Mouse (Mus musculus) forebrain, embryonic 16.5 days (tissue): ENCODE results near the gene Aamp. TPM values are rescaled to one million over a fixed set of nuclear protein-coding genes. Genes with fewer than 3 reads are reported as not detected.

ENCODE experiments used
- ATAC-seq: fragments of 200-750 bp; cut with Nextera tagmentation; 2 replicates; pipeline ENCODE4 v1.8.0; 2017; ENCODE audit warnings: mild to moderate bottlenecking, moderate library complexity
- H3K27ac ChIP-seq: fragments of 300-500 bp; sonication (generic); 2 replicates; pipeline ENCODE4 v1.5.1; 2014; ENCODE audit warnings: low read length, control low read depth
- H3K27me3 ChIP-seq: fragments of 300-500 bp; sonication (generic); replicated peaks from 2 replicates; pipeline ENCODE4 v1.6.1; 2014; ENCODE audit warnings: low read length; ENCODE audit not compliant: control insufficient read depth, insufficient read depth
- H3K36me3 ChIP-seq: fragments of 300-500 bp; sonication (generic); 2 replicates; pipeline ENCODE4 v1.6.1; 2014; ENCODE audit not compliant: control insufficient read depth, insufficient read depth
- H3K4me1 ChIP-seq: fragments of 300-500 bp; sonication (generic); replicated peaks from 2 replicates; pipeline ENCODE4 v1.6.1; 2014; ENCODE audit warnings: low read length; ENCODE audit not compliant: control insufficient read depth, insufficient read depth
- H3K4me2 ChIP-seq: fragments of 300-500 bp; sonication (generic); 2 replicates; pipeline ENCODE4 v1.6.1; 2014; ENCODE audit warnings: mild to moderate bottlenecking, low read length, control low read depth
- H3K4me3 ChIP-seq: fragments of 300-500 bp; sonication (generic); replicated peaks from 2 replicates; pipeline ENCODE4 v1.5.1; 2014; ENCODE audit warnings: mild to moderate bottlenecking, low read length, control low read depth
- H3K9ac ChIP-seq: fragments of 300-500 bp; sonication (generic); replicated peaks from 2 replicates; pipeline ENCODE4 v1.6.1; 2014; ENCODE audit warnings: low read depth, low read length, control low read depth
- H3K9me3 ChIP-seq: fragments of 300-500 bp; sonication (generic); 2 replicates; pipeline ENCODE4 v1.6.1; 2016; ENCODE audit warnings: low read length; ENCODE audit not compliant: control insufficient read depth
- whole genome bisulfite sequencing: fragments of 180-500 bp; shearing (Covaris S2); extraction: QIAGEN DNeasy Blood & Tissue Kit; methylation state at CpG from one replicate; pipeline ENCODE4 v1.1.7; 2014; 5-methylcytosine and 5-hydroxymethylcytosine counted together
- polyA plus RNA-seq: library from polyadenylated mRNA; unstranded; fragments of >200 nt; fragmentation: Nextera tagmentation; extraction: Ambion mirVana; gene quantifications from 2 replicates; pipeline ENCODE4 v1.2.1, GENCODE M21; 2015

Gene Aamp
- polyA plus RNA-seq, 1 experiment from 2014 or later: 225 TPM

DNA sequence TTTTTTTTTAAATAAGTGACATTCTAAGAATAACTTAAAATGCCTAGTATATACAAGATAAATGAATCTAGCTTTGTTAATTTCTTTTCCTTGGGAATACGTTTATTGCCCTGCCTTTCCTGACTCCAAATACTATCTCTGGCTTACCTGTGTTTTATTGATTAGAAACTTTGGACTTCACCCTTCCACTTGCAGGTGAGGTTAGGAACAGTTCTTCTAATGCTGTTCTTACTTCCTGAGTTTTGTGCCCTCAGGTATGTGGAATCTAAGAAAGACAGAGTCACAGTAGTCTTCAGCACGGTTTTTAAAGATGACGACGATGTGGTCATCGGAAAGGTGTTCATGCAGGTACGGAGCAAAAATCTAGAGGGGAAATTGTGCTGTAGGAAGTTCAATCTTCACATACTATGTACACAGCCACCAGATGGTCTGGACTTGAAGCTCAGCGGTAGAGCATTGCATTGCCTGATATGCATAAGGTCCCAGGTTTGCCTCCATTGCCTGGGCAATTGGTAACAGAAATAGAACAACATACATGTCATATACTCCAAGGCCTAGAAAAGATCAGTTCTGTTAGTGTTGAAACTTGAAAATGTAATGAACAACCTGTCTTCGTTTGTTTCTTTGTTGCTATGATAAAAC, 28.7 kb downstream of the Aamp start:
- Histone ChIP-seq H3K4me3 (no peak overlapping the region), H3K27ac (no peak overlapping the region), H3K9me3 (no peaks in the 10 kb centered on the region), H3K4me1 (no peaks in the 10 kb centered on the region), H3K27me3 (no peaks in the 10 kb centered on the region), H3K36me3 (peaks cover 42% of the 10 kb centered on the region), H3K4me2 (no peak overlapping the region), H3K9ac (no peak overlapping the region)
- ATAC-seq: no peak
- 97% methylated on average over 8 of the region's 8 CpGs for WGBS

GRCm38 (mm10) chr1:74250096-74250495, 34.4 kb downstream of the Aamp start:
- Histone ChIP-seq H3K4me1 (no peaks in the 10 kb centered on the region), H3K27me3 (no peaks in the 10 kb centered on the region), H3K4me3 (no peak overlapping the region), H3K4me2 (no peak overlapping the region), H3K36me3 (peaks cover 39% of the 10 kb centered on the region), H3K27ac (no peak overlapping the region), H3K9ac (no peak overlapping the region), H3K9me3 (no peaks in the 10 kb centered on the region)
- no peak for ATAC-seq
- WGBS: 89% methylated on average over 4 of the region's 4 CpGs

GRCm38 (mm10) chr1:74249331-74249980, 35.1 kb downstream of the Aamp start:
- WGBS: 72% methylated on average over 5 of the region's 5 CpGs
- no peak overlapping the region for H3K27ac ChIP-seq
- H3K9me3 ChIP-seq: no peaks in the 10 kb centered on the region
- no peak overlapping the region for H3K4me3 ChIP-seq
- no peaks in the 10 kb centered on the region for H3K27me3 ChIP-seq
- H3K4me2 ChIP-seq: no peak overlapping the region
- no peaks in the 10 kb centered on the region for H3K4me1 ChIP-seq
- H3K9ac ChIP-seq: no peak overlapping the region
- peaks cover 39% of the 10 kb centered on the region for H3K36me3 ChIP-seq
- no peak for ATAC-seq

DNA sequence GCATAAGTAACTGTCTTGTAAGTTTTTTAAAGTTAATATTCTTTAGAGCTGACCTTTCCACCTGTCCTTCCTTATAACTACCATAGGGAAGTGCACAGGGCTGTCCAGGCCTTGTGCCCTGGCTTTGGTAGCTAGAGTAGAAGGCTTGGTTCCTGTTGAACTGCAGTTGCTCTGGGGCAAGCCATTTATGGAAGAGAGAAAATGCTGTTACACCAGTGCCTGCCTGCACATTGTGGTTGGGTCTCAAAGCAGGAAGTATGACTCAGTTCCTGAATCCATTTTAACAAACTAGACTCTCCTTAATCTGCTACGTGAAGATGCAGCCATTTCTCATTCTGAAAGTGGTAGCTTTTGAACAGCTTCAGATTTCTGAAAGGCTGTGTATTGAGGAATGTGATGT, 35.7 kb downstream of the Aamp start:
- Histone ChIP-seq H3K9ac (no peak overlapping the region), H3K27me3 (no peaks in the 10 kb centered on the region), H3K4me1 (no peaks in the 10 kb centered on the region), H3K4me2 (no peak overlapping the region), H3K4me3 (no peak overlapping the region), H3K9me3 (no peaks in the 10 kb centered on the region), H3K36me3 (peaks cover 34% of the 10 kb centered on the region), H3K27ac (no peak overlapping the region)
- WGBS: 71% methylated on average over 1 of the region's 1 CpGs
- no peak for ATAC-seq

GRCm38 (mm10) chr1:74245525-74245924, 39.0 kb downstream of the Aamp start:
- 91% methylated on average over 2 of the region's 2 CpGs for WGBS
- Histone ChIP-seq H3K27ac (no peak overlapping the region), H3K4me1 (no peaks in the 10 kb centered on the region; the same call in 1 of the 2 replicates), H3K27me3 (no peaks in the 10 kb centered on the region), H3K9ac (no peak overlapping the region), H3K4me3 (no peak overlapping the region), H3K9me3 (no peaks in the 10 kb centered on the region), H3K4me2 (no peak overlapping the region), H3K36me3 (peaks cover 10% of the 10 kb centered on the region)
- ATAC-seq: no peak

DNA sequence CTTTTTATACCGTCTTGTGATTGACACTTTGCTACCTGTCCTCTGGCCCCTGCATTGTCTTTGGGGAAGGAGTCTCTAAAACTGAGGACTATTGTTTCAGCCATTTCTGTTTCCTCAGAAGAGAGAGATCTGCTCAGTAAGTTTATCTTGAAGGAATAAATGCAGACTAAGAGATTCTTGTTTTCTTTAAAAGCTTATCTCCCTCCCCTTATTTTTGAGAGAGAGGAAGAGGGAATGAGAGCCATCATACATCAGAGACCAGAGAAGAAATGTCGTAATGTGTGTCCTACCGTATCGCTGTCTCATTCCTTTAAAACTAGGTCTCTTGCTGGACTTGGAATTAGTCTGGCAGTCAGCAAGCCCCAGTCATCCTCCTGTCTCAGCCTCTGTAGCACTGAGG, 43.7 kb downstream of the Aamp start:
- Histone ChIP-seq H3K4me2 (no peak overlapping the region), H3K27me3 (no peaks in the 10 kb centered on the region), H3K9ac (no peak overlapping the region), H3K36me3 (no peaks in the 10 kb centered on the region), H3K9me3 (no peaks in the 10 kb centered on the region), H3K4me1 (peaks cover 31% of the 10 kb centered on the region), H3K27ac (no peak overlapping the region), H3K4me3 (no peak overlapping the region)
- WGBS: 82% methylated on average over 4 of the region's 4 CpGs
- ATAC-seq: no peak

- no peak overlapping the region for H3K4me2 ChIP-seq
- peaks cover 31% of the 10 kb centered on the region for H3K4me1 ChIP-seq
- H3K9me3 ChIP-seq: no peaks in the 10 kb centered on the region
- no peak overlapping the region for H3K9ac ChIP-seq
- no peaks in the 10 kb centered on the region for H3K36me3 ChIP-seq
- no peak for ATAC-seq
- H3K27me3 ChIP-seq: no peaks in the 10 kb centered on the region
- H3K27ac ChIP-seq: peak overlapping the region; percentile 10; the same call in 1 of the 2 replicates
- no peak overlapping the region for H3K4me3 ChIP-seq
- WGBS: 57% methylated on average over 6 of the region's 6 CpGs
Measured at GRCm38 (mm10) chr1:74240311-74240710, 44.2 kb downstream of the Aamp start.

DNA sequence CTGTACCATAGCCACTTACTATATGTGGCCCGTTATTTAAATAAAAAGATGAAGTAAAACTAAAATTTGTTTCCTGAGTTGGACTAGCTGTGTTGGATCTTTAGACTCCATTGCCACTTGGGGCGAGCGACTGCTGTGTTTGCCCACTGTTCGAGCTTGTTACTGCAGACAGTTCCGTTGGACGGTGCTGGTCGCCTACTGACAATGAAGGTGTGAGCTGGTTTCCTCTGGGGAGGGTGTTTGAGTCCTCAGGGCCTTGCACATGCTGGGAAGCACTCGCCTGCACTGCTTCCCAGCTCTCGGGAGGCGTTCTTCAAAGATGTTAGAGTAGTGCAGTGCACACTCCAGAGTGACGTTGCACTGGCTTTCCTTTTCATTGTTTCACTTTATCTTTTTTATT, 44.9 kb downstream of the Aamp start:
- H3K4me2 ChIP-seq: no peak overlapping the region; the same call in 1 of the 2 replicates
- no peaks in the 10 kb centered on the region for H3K36me3 ChIP-seq
- no peaks in the 10 kb centered on the region for H3K27me3 ChIP-seq
- peaks cover 31% of the 10 kb centered on the region for H3K4me1 ChIP-seq
- ATAC-seq: no peak
- H3K9ac ChIP-seq: no peak overlapping the region
- no peaks in the 10 kb centered on the region for H3K9me3 ChIP-seq
- 56% methylated on average over 11 of the region's 11 CpGs for WGBS
- no peak overlapping the region for H3K4me3 ChIP-seq
- H3K27ac ChIP-seq: no peak overlapping the region

DNA sequence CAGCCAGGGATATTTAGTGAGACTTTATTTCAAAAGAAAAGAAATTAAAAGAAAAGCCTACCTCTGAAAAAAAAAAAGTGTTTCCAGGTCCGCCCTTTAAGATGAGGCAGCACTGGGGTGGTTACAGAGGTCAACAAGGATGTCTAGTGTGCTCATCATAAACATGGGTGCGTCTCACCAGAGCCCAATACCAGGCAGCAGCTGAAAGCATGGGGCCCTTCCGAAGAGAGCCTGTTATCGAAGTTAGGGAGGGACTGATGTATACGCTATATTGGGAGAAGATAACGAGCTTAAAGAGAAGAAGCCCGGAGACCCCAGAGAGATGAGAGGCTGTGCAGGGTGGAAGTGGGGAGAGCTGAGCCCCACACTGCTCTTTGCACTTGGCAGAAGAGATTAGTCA, 45.4 kb downstream of the Aamp start:
- H3K27me3 ChIP-seq: no peaks in the 10 kb centered on the region
- H3K9me3 ChIP-seq: no peaks in the 10 kb centered on the region
- H3K4me2 ChIP-seq: peak overlapping the region; percentile 17; the same call in 1 of the 2 replicates
- H3K36me3 ChIP-seq: no peaks in the 10 kb centered on the region
- 0 out of 2 replicates have a peak overlapping the region, but pooled peaks have one; percentile 11 for H3K9ac ChIP-seq
- H3K4me3 ChIP-seq: no peak overlapping the region
- no peak overlapping the region for H3K27ac ChIP-seq
- no peak for ATAC-seq
- WGBS: 58% methylated on average over 7 of the region's 7 CpGs
- peaks cover 31% of the 10 kb centered on the region for H3K4me1 ChIP-seq
